Mouse (Mus musculus): ENCODE measurements at regions not wholly inside any gene's neighbourhood (a gene's known extent, or its start where the extent isn't known, plus 50 kb on each side); places are given as distances from the start of the nearest gene placed in this dataset.
A peak's percentile ranks its signal among the peaks of the same experiment; 100 is the strongest.

DNA sequence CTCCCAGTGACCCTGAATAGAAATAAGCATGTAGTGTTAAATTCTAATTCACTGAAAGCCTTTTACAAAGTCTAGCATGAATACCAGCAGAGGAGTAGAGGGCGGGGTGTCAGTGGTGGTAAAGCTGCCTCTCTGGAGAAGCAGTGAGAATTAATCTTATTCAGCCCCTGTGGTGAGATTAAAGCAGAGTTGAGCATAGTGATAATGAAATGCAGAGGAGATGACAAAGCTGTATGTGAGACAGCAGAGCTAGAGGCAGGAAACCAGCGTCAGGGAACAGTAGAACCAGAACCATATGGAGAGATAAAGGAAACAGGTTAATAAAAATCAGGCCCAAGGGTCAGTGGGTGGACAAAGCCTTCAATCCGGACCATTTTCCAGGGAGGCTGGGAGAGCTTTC lies 1827.2 kb downstream of the Poteg start:
- DNase-seq (ENCODE audit: low spot score) = no peak

DNA sequence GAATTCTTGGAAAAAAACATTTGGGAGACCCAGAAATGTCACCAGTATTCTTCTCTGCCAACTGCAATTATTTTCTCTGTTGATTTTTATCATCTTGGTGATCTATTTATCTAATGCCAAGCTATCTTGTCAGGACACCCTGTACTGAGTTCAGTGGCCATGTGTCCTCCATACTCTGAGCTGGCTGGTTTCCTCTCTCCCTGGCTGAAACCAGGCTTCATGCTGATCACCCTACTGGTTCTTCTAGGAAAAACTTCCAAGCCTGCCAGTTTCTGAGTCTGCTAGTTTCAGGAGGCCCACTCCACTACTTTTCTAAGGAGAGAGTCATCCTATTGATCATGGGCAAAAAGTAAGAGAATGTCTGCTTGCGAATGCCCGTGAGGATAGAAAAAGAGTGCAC lies 1831.2 kb downstream of the Poteg start:
- DNase-seq (ENCODE audit: low spot score) = no peak

DNA sequence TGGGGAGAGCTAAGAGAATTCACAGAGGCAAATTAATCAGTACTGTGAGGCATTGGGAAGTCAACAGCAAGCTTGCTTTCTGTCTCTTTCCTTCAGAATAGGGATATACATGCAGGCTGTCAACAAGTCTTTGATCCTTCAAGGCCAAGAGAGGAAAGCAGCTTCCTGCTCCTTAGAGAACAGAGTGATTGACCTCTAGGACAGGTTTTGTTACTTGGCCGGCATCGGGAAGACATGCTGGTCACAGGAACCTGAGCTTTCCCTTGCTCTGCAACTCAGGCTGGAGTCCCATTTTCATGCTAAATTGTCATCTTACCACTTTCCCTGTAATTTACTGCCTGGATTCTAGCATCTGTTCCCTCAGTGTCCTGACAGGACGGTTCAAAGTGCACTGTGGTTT lies 1831.8 kb downstream of the Poteg start:
- DNase-seq (ENCODE audit: low spot score) = no peak

DNA sequence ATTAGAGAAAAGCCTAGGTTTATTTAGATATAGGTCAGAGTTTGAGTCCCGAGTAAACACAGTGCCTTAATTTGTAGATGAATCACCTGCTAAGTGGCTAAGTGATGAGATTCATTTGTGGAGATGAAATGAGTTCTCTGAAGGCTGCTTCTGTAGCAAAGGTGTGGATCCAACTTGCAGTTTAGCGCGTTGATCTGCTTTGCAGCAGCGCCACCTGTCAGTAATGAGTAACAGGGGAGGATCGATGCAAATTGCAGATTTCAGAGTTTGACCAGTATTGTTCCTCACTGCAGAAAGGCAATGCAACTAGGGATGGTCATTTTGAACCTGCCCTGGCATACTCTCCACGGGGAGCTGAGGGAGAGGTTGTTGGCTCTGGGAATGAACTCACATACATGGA lies 1842.9 kb downstream of the Poteg start:
- peak; percentile 2 for DNase-seq (ENCODE audit: low spot score)
